Mouse (Mus musculus) C2C12 (cell line): ENCODE data around the gene Grid2. TPM values are rescaled to one million over a fixed set of nuclear protein-coding genes. Genes with fewer than 3 reads are reported as not detected.

Experiments
- H3K27me3 ChIP-seq: one replicate; pipeline ENCODE4 v1.6.1; 2011; ENCODE audit not compliant: control insufficient read depth, insufficient read depth, insufficient read length
- H3K36me3 ChIP-seq: one replicate; pipeline ENCODE4 v1.6.1; 2011; ENCODE audit not compliant: control insufficient read depth, insufficient read depth
- H3K4me3 ChIP-seq: one replicate; pipeline ENCODE4 v1.5.1; 2011; ENCODE audit warnings: mild to moderate bottlenecking, control low read depth; ENCODE audit not compliant: poor library complexity, insufficient read depth, severe bottlenecking
- H3K79me2 ChIP-seq: one replicate; pipeline ENCODE4 v1.6.1; 2011; ENCODE audit not compliant: control insufficient read depth, insufficient read depth
- H3K79me3 ChIP-seq: one replicate; pipeline ENCODE4 v1.6.1; 2011; ENCODE audit warnings: low read depth, control low read depth
- H3ac ChIP-seq: one replicate; pipeline ENCODE3; 2011; ENCODE audit warnings: low read depth; ENCODE audit not compliant: control insufficient read depth, insufficient read length
- CEBPB ChIP-seq: IDR thresholded peaks from one replicate; pipeline ENCODE4 v1.6.1; 2011; ENCODE audit warnings: low read depth, mild to moderate bottlenecking, control low read depth, moderate library complexity
- CTCF ChIP-seq: IDR thresholded peaks from one replicate; pipeline ENCODE4 v1.5.1; 2011; ENCODE audit not compliant: control insufficient read depth, insufficient read depth, insufficient read length
- FOSL1 ChIP-seq: IDR thresholded peaks from one replicate; pipeline ENCODE4 v1.8.0; 2011; ENCODE audit warnings: mild to moderate bottlenecking, low read length; ENCODE audit not compliant: poor library complexity, insufficient read depth, severe bottlenecking
- MAX ChIP-seq: IDR thresholded peaks from one replicate; pipeline ENCODE4 v1.6.1; 2011; ENCODE audit warnings: mild to moderate bottlenecking, control low read depth
- MYOD1 ChIP-seq: IDR thresholded peaks from one replicate; pipeline ENCODE4 v1.6.1; 2011; ENCODE audit warnings: low read depth; ENCODE audit not compliant: control insufficient read depth, insufficient read length
- MYOG ChIP-seq: IDR thresholded peaks from one replicate; pipeline ENCODE4 v1.6.1; 2011; ENCODE audit not compliant: control insufficient read depth, insufficient read length; ENCODE audit errors: extremely low read depth
- USF1 ChIP-seq: IDR thresholded peaks from one replicate; pipeline ENCODE4 v1.6.1; 2011; ENCODE audit warnings: low read depth, mild to moderate bottlenecking, control low read depth, moderate library complexity
- polyA plus RNA-seq: library from polyadenylated mRNA; unstranded; fragments of >200 nt; fragmentation: generic; extraction: Trizol; gene quantifications from one replicate; pipeline ENCODE4 v1.2.1, GENCODE M21; 2012; ENCODE audit warnings: missing spikeins

Gene Grid2
- polyA plus RNA-seq, 1 experiment, result not detected

- H3ac ChIP-seq, result no peak overlapping the region
- no peaks in the 10 kb centered on the region for H3K36me3 ChIP-seq
- H3K79me2 ChIP-seq, result no peaks in the 10 kb centered on the region
- H3K27me3 ChIP-seq, result no peaks in the 10 kb centered on the region
- no peak for TF ChIP-seq MYOD1
- no peak for TF ChIP-seq FOSL1
- TF ChIP-seq MAX, result no peak
- no peak for TF ChIP-seq CTCF
- TF ChIP-seq CEBPB, result no peak
- TF ChIP-seq USF1, result no peak
- no peak for TF ChIP-seq MYOG
- no peaks in the 10 kb centered on the region for H3K79me3 ChIP-seq
- H3K4me3 ChIP-seq, result no peak overlapping the region
These were observed 28.7 kb downstream of the Grid2 start for GRCm38 (mm10) chr6:63284419-63284818.

DNA sequence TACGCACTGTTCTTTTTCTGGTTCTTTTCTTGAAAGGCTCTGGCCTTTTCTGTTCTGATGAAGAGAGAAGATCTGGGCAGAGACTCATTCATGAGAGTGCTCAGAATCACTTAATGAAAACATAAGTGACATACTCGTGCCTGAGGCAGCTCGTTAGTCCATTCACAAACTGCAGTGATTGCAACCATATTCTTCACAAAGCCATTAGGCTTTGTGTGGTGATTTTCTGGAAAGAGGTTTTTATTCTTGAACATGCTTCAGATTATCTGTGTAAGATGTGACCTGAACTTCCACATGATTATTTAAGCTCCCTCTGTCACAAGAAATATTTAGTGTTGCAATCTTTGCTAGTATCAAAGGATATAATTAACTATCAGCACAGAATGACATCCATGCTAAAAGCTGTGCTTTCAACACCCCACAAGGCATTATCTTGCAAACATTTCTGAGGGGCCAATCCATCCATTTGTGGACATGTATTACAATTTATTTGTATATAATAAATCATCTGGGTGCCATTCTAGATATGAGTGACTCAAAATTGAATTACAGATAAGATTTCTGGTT lies 86.8 kb downstream of the Grid2 start:
- no peak overlapping the region for H3ac ChIP-seq
- H3K36me3 ChIP-seq, result no peaks in the 10 kb centered on the region
- TF ChIP-seq MYOD1 (no peak), MAX (no peak), USF1 (no peak), CEBPB (no peak), MYOG (no peak)
- no peaks in the 10 kb centered on the region for H3K79me2 ChIP-seq
- H3K79me3 ChIP-seq, result no peaks in the 10 kb centered on the region
- H3K27me3 ChIP-seq, result no peaks in the 10 kb centered on the region
- H3K4me3 ChIP-seq, result no peak overlapping the region

GRCm38 (mm10) chr6:63347015-63347414 lies 91.3 kb downstream of the Grid2 start:
- H3K79me3 ChIP-seq, result no peaks in the 10 kb centered on the region
- TF ChIP-seq FOSL1, result peak; percentile 44
- TF ChIP-seq USF1, result no peak
- TF ChIP-seq MYOD1, result no peak
- TF ChIP-seq MYOG, result no peak
- no peak for TF ChIP-seq MAX
- peak; percentile 56 for TF ChIP-seq CEBPB
- no peak for TF ChIP-seq CTCF
- H3K36me3 ChIP-seq, result no peaks in the 10 kb centered on the region
- H3K4me3 ChIP-seq, result no peak overlapping the region
- no peaks in the 10 kb centered on the region for H3K79me2 ChIP-seq
- H3K27me3 ChIP-seq, result no peaks in the 10 kb centered on the region
- H3ac ChIP-seq, result no peak overlapping the region

- H3K4me3 ChIP-seq, result no peak overlapping the region
- H3K36me3 ChIP-seq, result no peaks in the 10 kb centered on the region
- no peaks in the 10 kb centered on the region for H3K27me3 ChIP-seq
- H3K79me3 ChIP-seq, result no peaks in the 10 kb centered on the region
- H3K79me2 ChIP-seq, result no peaks in the 10 kb centered on the region
- H3ac ChIP-seq, result no peak overlapping the region
- TF ChIP-seq CEBPB (no peak), MYOD1 (no peak), FOSL1 (no peak), MAX (no peak), MYOG (no peak), CTCF (no peak), USF1 (no peak)
These were observed 125.5 kb downstream of the Grid2 start for GRCm38 (mm10) chr6:63381061-63381611.

GRCm38 (mm10) chr6:63401698-63402097 lies 146.0 kb downstream of the Grid2 start:
- Histone ChIP-seq H3K36me3 (no peaks in the 10 kb centered on the region), H3K79me2 (no peaks in the 10 kb centered on the region), H3K79me3 (no peaks in the 10 kb centered on the region), H3K4me3 (no peak overlapping the region), H3ac (no peak overlapping the region), H3K27me3 (no peaks in the 10 kb centered on the region)
- TF ChIP-seq MAX, result no peak
- no peak for TF ChIP-seq CEBPB
- no peak for TF ChIP-seq CTCF
- TF ChIP-seq MYOD1, result no peak
- no peak for TF ChIP-seq MYOG
- TF ChIP-seq FOSL1, result no peak
- TF ChIP-seq USF1, result no peak

- Histone ChIP-seq H3K79me3 (no peaks in the 10 kb centered on the region), H3K4me3 (no peak overlapping the region), H3K36me3 (no peaks in the 10 kb centered on the region), H3K27me3 (no peaks in the 10 kb centered on the region), H3K79me2 (no peaks in the 10 kb centered on the region), H3ac (no peak overlapping the region)
- TF ChIP-seq MAX (no peak), MYOG (no peak), USF1 (no peak), CEBPB (no peak), FOSL1 (no peak), MYOD1 (no peak), CTCF (no peak)
These were observed 161.9 kb downstream of the Grid2 start for GRCm38 (mm10) chr6:63417534-63417933.
